Mouse (Mus musculus) limb, embryonic 14.5 days (tissue): ENCODE measurements around the gene Vipas39. TPM values are rescaled to one million over a fixed set of nuclear protein-coding genes. Genes with fewer than 3 reads are reported as not detected.

Experiments used
- ATAC-seq: fragments of 200-750 bp; cut with Nextera tagmentation; 2 replicates; pipeline ENCODE4 v1.8.0; 2017; ENCODE audit warnings: low read depth, moderate number of reproducible peaks, moderate TSS enrichment; ENCODE audit not compliant: low FRiP score
- DNase-seq: peaks from one replicate; pipeline ENCODE4 v3.0.0-alpha.2; 2015; ENCODE audit warnings: low spot score
- H3K27ac ChIP-seq: fragments of 300-500 bp; sonication (generic); replicated peaks from 2 replicates; pipeline ENCODE4 v1.5.1; 2014; ENCODE audit warnings: low read depth, mild to moderate bottlenecking, low read length, moderate library complexity, mixed read lengths
- H3K27me3 ChIP-seq: fragments of 300-500 bp; sonication (generic); 2 replicates; pipeline ENCODE4 v1.6.1; 2014; ENCODE audit warnings: low read length, mixed read lengths; ENCODE audit not compliant: control insufficient read depth, insufficient read depth
- H3K36me3 ChIP-seq: fragments of 300-500 bp; sonication (generic); 2 replicates; pipeline ENCODE4 v1.6.1; 2014; ENCODE audit warnings: mild to moderate bottlenecking, low read length, moderate library complexity, mixed read lengths; ENCODE audit not compliant: control insufficient read depth, insufficient read depth
- H3K4me1 ChIP-seq: fragments of 300-500 bp; sonication (generic); 2 replicates; pipeline ENCODE4 v1.6.1; 2014; ENCODE audit warnings: antibody characterized with exemption, low read length, mixed read lengths; ENCODE audit not compliant: control insufficient read depth, insufficient read depth
- H3K4me2 ChIP-seq: fragments of 300-500 bp; sonication (generic); replicated peaks from 2 replicates; pipeline ENCODE4 v1.6.1; 2014; ENCODE audit warnings: low read depth, mild to moderate bottlenecking, low read length, moderate library complexity; ENCODE audit not compliant: severe bottlenecking
- H3K4me3 ChIP-seq: fragments of 300-500 bp; sonication (generic); replicated peaks from 2 replicates; pipeline ENCODE4 v1.5.1; 2014; ENCODE audit warnings: low read length
- H3K9ac ChIP-seq: fragments of 300-500 bp; sonication (generic); 2 replicates; pipeline ENCODE4 v1.6.1; 2014; ENCODE audit warnings: mild to moderate bottlenecking, low read depth, low read length, moderate library complexity; ENCODE audit not compliant: severe bottlenecking
- H3K9me3 ChIP-seq: fragments of 300-500 bp; sonication (generic); 2 replicates; pipeline ENCODE4 v1.6.1; 2016; ENCODE audit warnings: low read length; ENCODE audit not compliant: control insufficient read depth
- POLR2A ChIP-seq: fragments of 200-500 bp; IDR thresholded peaks from 2 replicates; pipeline ENCODE4 v1.8.0; 2012; ENCODE audit warnings: inconsistent platforms, mild to moderate bottlenecking, moderate library complexity, borderline replicate concordance; ENCODE audit not compliant: insufficient read depth, insufficient read length; ENCODE audit errors: extremely low read depth
- WGBS: fragments of 180-500 bp; shearing (Covaris S2); extraction: QIAGEN DNeasy Blood & Tissue Kit; methylation state at CpG from one replicate; pipeline ENCODE4 v1.1.7; 2014; 5-methylcytosine and 5-hydroxymethylcytosine counted together
- polyA plus RNA-seq, 2 experiments: library from polyadenylated mRNA; depleted of rRNA in 1 of 2; stranded (reverse) in 1 of 2; unstranded in 1 of 2; fragments of >200 nt; fragmentation: Nextera tagmentation in 1 of 2; extraction: Ambion mirVana in 1 of 2; gene quantifications; 2 replicates each; pipeline versions ENCODE4 v1.2.1 to v1.2.3; 2012 to 2014

Gene Vipas39
- polyA plus RNA-seq, 2 experiments: 42.1 to 44.3 TPM

GRCm38 (mm10) chr12:87250161-87250560 lies 15.9 kb downstream of the Vipas39 start:
- Histone ChIP-seq H3K9ac (no peak overlapping the region), H3K9me3 (no peaks in the 10 kb centered on the region), H3K4me3 (no peak overlapping the region), H3K27ac (no peak overlapping the region), H3K4me2 (no peak overlapping the region), H3K4me1 (no peaks in the 10 kb centered on the region), H3K27me3 (no peaks in the 10 kb centered on the region), H3K36me3 (peaks cover 89% of the 10 kb centered on the region)
- ATAC-seq: no peak
- no peak for TF ChIP-seq POLR2A
- 85% methylated on average over 6 of the region's 6 CpGs for WGBS
- DNase-seq: no peak

DNA sequence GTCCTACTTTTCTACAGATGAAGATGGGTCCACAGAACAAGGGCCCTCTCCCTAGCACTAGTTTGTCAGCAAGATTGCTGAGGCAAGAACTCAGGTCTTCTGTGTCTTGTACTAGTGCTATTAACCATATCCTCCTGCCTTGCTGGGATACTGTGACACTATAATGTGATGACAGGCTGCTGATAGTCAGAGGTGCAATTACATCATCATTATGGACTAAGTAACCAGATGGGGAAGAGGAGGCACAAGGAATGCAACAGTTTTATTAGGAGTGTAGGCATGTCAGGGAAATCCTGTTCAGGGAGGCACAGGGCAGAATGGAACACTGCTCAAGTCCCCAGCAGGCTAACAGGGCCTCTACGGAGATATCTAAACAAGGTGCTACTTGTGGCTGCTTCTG lies 27.4 kb downstream of the Vipas39 start, which contains the start of gene Noxred1:
Noxred1 (minus strand) TSS at position 101 of the 400 bp plus-strand sequence.
- no peak for ATAC-seq
- DNase-seq: no peak
- 94% methylated on average over 1 of the region's 1 CpGs for WGBS
- Histone ChIP-seq H3K36me3 (peaks cover 48% of the 10 kb centered on the region), H3K4me2 (no peak within 1 kb of the TSS), H3K4me3 (no peak within 1 kb of the TSS), H3K27me3 (no peaks in the 10 kb centered on the region), H3K9me3 (no peaks in the 10 kb centered on the region), H3K9ac (no peak within 1 kb of the TSS), H3K4me1 (no peaks in the 10 kb centered on the region), H3K27ac (no peak within 1 kb of the TSS)
- no peak for TF ChIP-seq POLR2A

DNA sequence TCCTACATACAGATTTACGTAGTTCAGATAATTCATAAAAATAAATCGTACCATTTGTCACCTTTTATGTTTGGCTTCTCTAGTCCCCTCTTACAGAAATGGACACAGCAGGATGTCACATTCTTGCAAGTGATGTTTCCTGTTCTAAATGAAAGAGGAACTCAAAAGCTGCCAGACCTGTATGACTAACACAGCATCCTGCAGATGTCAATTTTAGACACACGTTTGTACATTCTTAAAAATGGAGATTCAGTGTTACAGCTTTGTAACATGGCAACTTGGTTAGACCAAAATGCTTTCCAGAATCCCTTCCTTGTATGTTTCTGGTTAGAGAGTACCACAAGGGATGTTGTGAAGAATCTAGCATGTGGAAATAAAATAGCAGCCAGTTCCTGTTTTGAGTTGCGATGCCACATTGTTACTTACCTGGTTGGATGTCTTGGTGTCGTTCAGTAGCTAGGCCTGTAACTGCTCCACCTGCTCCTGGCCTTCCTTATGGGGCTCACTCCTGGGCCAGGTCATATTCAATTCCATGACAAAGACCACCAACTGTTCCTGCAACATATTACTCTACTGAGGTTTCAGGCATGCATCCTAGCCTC lies 29.1 kb downstream of the Vipas39 start:
- no peak overlapping the region for H3K9ac ChIP-seq
- H3K4me2 ChIP-seq: no peak overlapping the region
- no peaks in the 10 kb centered on the region for H3K27me3 ChIP-seq
- TF ChIP-seq POLR2A: no peak
- ATAC-seq (no peak), DNase-seq (no peak)
- peaks cover 40% of the 10 kb centered on the region for H3K36me3 ChIP-seq
- no peak overlapping the region for H3K27ac ChIP-seq
- H3K4me3 ChIP-seq: no peak overlapping the region
- H3K9me3 ChIP-seq: no peaks in the 10 kb centered on the region
- 81% methylated on average over 5 of the region's 5 CpGs for WGBS
- H3K4me1 ChIP-seq: no peaks in the 10 kb centered on the region

DNA sequence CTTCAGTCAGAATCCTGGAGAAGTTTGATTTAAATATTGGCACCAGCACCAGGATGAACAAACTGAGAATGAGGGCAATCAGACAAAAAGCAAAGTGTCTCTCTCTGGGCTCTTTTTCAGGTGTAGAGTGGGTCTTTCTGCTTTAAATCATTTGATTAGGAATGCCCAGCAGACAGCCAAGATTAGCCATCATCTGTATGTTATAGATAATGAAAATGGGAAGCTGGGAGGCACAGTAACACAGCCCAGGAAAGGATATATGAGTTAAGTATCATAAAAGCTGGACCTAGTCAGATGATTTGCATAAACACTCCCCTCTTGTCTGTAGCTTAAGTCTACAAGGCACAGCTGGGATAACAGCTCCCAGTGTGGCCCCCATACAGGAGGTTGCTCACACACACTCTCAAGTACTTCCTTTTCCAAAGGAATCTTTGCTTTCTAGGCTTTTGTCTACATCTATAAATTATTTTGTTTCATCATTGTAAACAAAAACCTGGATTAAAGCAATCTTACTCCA lies 35.6 kb downstream of the Vipas39 start:
- H3K27ac ChIP-seq: no peak overlapping the region
- H3K4me3 ChIP-seq: no peak overlapping the region
- no peaks in the 10 kb centered on the region for H3K36me3 ChIP-seq
- DNase-seq (no peak), ATAC-seq (no peak)
- no peak overlapping the region for H3K9ac ChIP-seq
- no peaks in the 10 kb centered on the region for H3K9me3 ChIP-seq
- no peak overlapping the region for H3K4me2 ChIP-seq
- no peaks in the 10 kb centered on the region for H3K27me3 ChIP-seq
- no peak for TF ChIP-seq POLR2A
- H3K4me1 ChIP-seq: no peaks in the 10 kb centered on the region

DNA sequence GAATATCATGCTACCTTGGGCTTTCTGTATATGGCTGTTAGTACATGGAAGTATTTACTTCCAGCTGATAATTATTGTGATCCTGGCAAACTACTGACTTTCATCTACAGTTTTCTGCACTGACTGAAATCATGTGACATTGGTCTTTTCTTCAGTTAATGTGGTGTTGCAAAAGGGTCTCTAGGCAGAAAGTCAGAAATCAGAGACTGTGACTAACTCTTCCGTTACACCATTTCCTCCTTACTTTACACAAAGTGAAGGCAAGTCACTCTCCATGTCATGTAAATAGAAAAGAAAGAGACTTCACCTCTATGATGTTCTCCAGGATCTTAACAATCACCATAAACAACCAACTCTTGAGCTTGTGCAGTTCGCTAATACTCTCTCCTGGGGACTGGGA lies 36.4 kb downstream of the Vipas39 start:
- H3K27ac ChIP-seq: no peak overlapping the region
- 89% methylated on average over 2 of the region's 2 CpGs for WGBS
- H3K4me2 ChIP-seq: no peak overlapping the region
- no peaks in the 10 kb centered on the region for H3K27me3 ChIP-seq
- ATAC-seq (no peak), DNase-seq (no peak)
- no peaks in the 10 kb centered on the region for H3K9me3 ChIP-seq
- no peak for TF ChIP-seq POLR2A
- H3K9ac ChIP-seq: no peak overlapping the region
- no peaks in the 10 kb centered on the region for H3K4me1 ChIP-seq
- H3K36me3 ChIP-seq: no peaks in the 10 kb centered on the region
- no peak overlapping the region for H3K4me3 ChIP-seq
